Mouse (Mus musculus) small intestine, adult 2 months (tissue): Measurements from ENCODE around the gene Klc1.

Experiments
- CTCF ChIP-seq: fragments of 200-500 bp; IDR thresholded peaks from 2 replicates; pipeline ENCODE4 v1.5.1; 2012; ENCODE audit warnings: low read depth, mild to moderate bottlenecking, control low read depth, inconsistent platforms, low read length, moderate library complexity, mixed read lengths; ENCODE audit not compliant: insufficient replicate concordance, insufficient read length; ENCODE audit errors: extremely low read depth
- POLR2A ChIP-seq: fragments of 200-500 bp; IDR thresholded peaks from 2 replicates; pipeline ENCODE4 v1.6.1; 2012; ENCODE audit warnings: low read depth, mild to moderate bottlenecking, control low read depth, inconsistent platforms, low read length, moderate library complexity

GRCm38 (mm10) chr12:111812075-111812474 is 53.4 kb downstream of the Klc1 start:
- no peak for TF ChIP-seq POLR2A
- TF ChIP-seq CTCF: no peak
